Mouse (Mus musculus) naive thymus-derived CD4-positive, alpha-beta T cell, adult 2 months (primary cell): ENCODE measurements around the gene Klrb1f.
A peak's percentile ranks its signal among the peaks of the same experiment; 100 is the strongest.
"Not testable (repeated sequence)": the region's sequence is repeated elsewhere in the genome, so short reads cannot be mapped to it uniquely, and the experiment has no call there.

Source experiments
- DNase-seq: peaks from one replicate; pipeline ENCODE4 v3.0.0-alpha.2; 2011; ENCODE audit warnings: low read depth

Klrb1f gene

GRCm38 (mm10) chr6:129048857-129049473 is 3.3 kb downstream of the Klrb1f start:
- DNase-seq: peak; percentile 49

GRCm38 (mm10) chr6:129049596-129050251 is 4.0 kb downstream of the Klrb1f start:
- DNase-seq: no peak

- no peak for DNase-seq
Observed at GRCm38 (mm10) chr6:129051086-129051485, 5.4 kb downstream of the Klrb1f start.

GRCm38 (mm10) chr6:129051731-129052130 is 6.0 kb downstream of the Klrb1f start:
- no peak for DNase-seq

- DNase-seq: no peak
Observed at GRCm38 (mm10) chr6:129056237-129056636, 10.5 kb downstream of the Klrb1f start.

GRCm38 (mm10) chr6:129058013-129058412 is 12.3 kb downstream of the Klrb1f start:
- no peak for DNase-seq

GRCm38 (mm10) chr6:129065407-129065806 is 19.7 kb downstream of the Klrb1f start:
- no peak for DNase-seq

- no peak for DNase-seq
Observed at GRCm38 (mm10) chr6:129065857-129066256, 20.2 kb downstream of the Klrb1f start.

- no peak for DNase-seq
Observed at GRCm38 (mm10) chr6:129066530-129066929, 20.8 kb downstream of the Klrb1f start.

- DNase-seq: peak; percentile 83
Observed at GRCm38 (mm10) chr6:129066986-129067385, 21.3 kb downstream of the Klrb1f start.

GRCm38 (mm10) chr6:129085098-129085497 is 39.4 kb downstream of the Klrb1f start:
- DNase-seq: no peak

GRCm38 (mm10) chr6:129086031-129086430 is 40.3 kb downstream of the Klrb1f start:
- DNase-seq: not testable (repeated sequence)

- DNase-seq: peak; percentile 80
Observed at GRCm38 (mm10) chr6:129088161-129088560, 42.5 kb downstream of the Klrb1f start.

- not testable (repeated sequence) for DNase-seq
Observed at GRCm38 (mm10) chr6:129088596-129088995, 42.9 kb downstream of the Klrb1f start.

GRCm38 (mm10) chr6:129095166-129095565 is 49.5 kb downstream of the Klrb1f start:
- DNase-seq: peak; percentile 72

- no peak for DNase-seq
Observed at GRCm38 (mm10) chr6:129097929-129098328, 52.2 kb downstream of the Klrb1f start.

GRCm38 (mm10) chr6:129100794-129101193 is 55.1 kb downstream of the Klrb1f start, which contains the start of gene Clec2e:
Clec2e (minus strand) TSS chr6:129100913.
- DNase-seq: not testable (repeated sequence)

GRCm38 (mm10) chr6:129101604-129102003 is 55.9 kb downstream of the Klrb1f start:
- no peak for DNase-seq

GRCm38 (mm10) chr6:129102858-129103555 is 57.3 kb downstream of the Klrb1f start:
- no peak for DNase-seq
